In the genomic region with DNA sequence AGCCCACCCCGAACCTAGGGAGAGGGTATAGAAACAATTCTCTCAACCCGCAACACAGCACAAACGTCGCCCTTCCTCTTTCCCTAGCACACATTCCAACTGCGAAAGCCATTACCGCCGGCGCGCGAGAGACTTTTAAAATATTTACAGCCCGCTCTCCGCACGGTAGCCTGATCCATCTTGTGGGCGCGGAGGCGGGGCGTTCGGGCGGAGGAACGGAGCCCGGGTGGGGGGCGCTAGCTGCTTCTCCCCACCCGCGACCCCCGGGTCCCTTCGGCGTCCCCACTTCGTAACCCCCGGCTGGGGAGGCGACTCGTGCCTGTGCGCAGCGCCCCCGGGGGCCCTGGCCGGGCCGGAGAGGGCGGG, we compare ENCODE assay signal across 8 mouse cellular contexts. TPM values are rescaled to one million over a fixed set of nuclear protein-coding genes. Genes with fewer than 3 reads are reported as not detected.
DNase-seq lines count a peak whose midpoint lies in the region; ATAC-seq and TF ChIP-seq lines count a peak whose summit lies in the region.

No protein-coding gene starts in this region.

- peak overlapping the region; percentile 78 for H3K9ac ChIP-seq in limb, embryonic 11.5 days (ENCODE audit: low read length)

- peak overlapping the region; percentile 42 for H3K4me2 ChIP-seq in limb, embryonic 11.5 days (ENCODE audit: low read depth, severe bottlenecking)

- 2% methylated on average over 32 of the region's 37 CpGs for WGBS in cerebellum, adult 2 months
- WGBS in spleen, adult 2 months = 7% methylated on average over 34 of the region's 37 CpGs
- WGBS in limb, embryonic 11.5 days = 2% methylated on average over 29 of the region's 37 CpGs
- WGBS in small intestine, adult 2 months = 2% methylated on average over 28 of the region's 37 CpGs

- peak overlapping the region; percentile 59 for H3K4me3 ChIP-seq in cerebellum, adult 2 months (replicated peaks; ENCODE audit: insufficient read depth, low read depth, low read length)
- peak overlapping the region; percentile 45; the same call in 1 of the 2 replicates for H3K4me3 ChIP-seq in spleen, adult 2 months (ENCODE audit: extremely low read depth, insufficient read depth, insufficient read length)
- peak overlapping the region; percentile 56 for H3K4me3 ChIP-seq in limb, embryonic 11.5 days (ENCODE audit: low read depth, low read length)
- peak overlapping the region; percentile 71 for H3K4me3 ChIP-seq in small intestine, adult 2 months (ENCODE audit: low read depth, low read length)

- no peak overlapping the region for H3K27ac ChIP-seq in cerebellum, adult 2 months (ENCODE audit: insufficient read depth, low read length)
- H3K27ac ChIP-seq in spleen, adult 2 months (ENCODE audit: insufficient read depth, low read length) = no peak overlapping the region
- peak overlapping the region; percentile 92 for H3K27ac ChIP-seq in limb, embryonic 11.5 days (replicated peaks; ENCODE audit: low read depth, low read length)
- H3K27ac ChIP-seq in small intestine, adult 2 months (ENCODE audit: insufficient read depth, low read depth, low read length) = no peak overlapping the region

- TF ChIP-seq POLR2A in cerebellum, adult 2 months (IDR thresholded peaks at IDR 0.05; ENCODE audit: borderline replicate concordance, insufficient read depth, low read length) = no peak
- no peak for TF ChIP-seq POLR2A in spleen, adult 2 months (IDR thresholded peaks at IDR 0.05; ENCODE audit: low read depth, low read length)
- no peak for TF ChIP-seq POLR2A in small intestine, adult 2 months (IDR thresholded peaks at IDR 0.05; ENCODE audit: low read depth, low read length)

- ATAC-seq in limb, embryonic 11.5 days (ENCODE audit: insufficient number of reproducible peaks, low FRiP score, low TSS enrichment, low read depth) = no peak

- no peaks in the 10 kb centered on the region for H3K9me3 ChIP-seq in limb, embryonic 11.5 days (ENCODE audit: control insufficient read depth, low read length)

- no peaks in the 10 kb centered on the region for H3K4me1 ChIP-seq in cerebellum, adult 2 months (ENCODE audit: control insufficient read depth, insufficient read depth, low read length)
- peaks cover 19% of the 10 kb centered on the region; the same call in 1 of the 2 replicates for H3K4me1 ChIP-seq in spleen, adult 2 months (ENCODE audit: control insufficient read depth, insufficient read depth, insufficient read length)
- H3K4me1 ChIP-seq in limb, embryonic 11.5 days (ENCODE audit: control insufficient read depth, insufficient read depth, low read length) = peaks cover 28% of the 10 kb centered on the region
- H3K4me1 ChIP-seq in small intestine, adult 2 months (ENCODE audit: control insufficient read depth, insufficient read depth, insufficient read length, low read length) = peaks cover 15% of the 10 kb centered on the region

- DNase-seq in cerebellum, adult 2 months = no peak
- DNase-seq in cerebellum, adult 18-20 months = no peak
- DNase-seq in spleen, adult 2 months (ENCODE audit: low read depth in 1 of 2, low spot score in 2 of 2) = no peak
- DNase-seq in spleen, adult 12 weeks (ENCODE audit: low spot score) = no peak
- DNase-seq in limb, embryonic 11.5 days (ENCODE audit: low spot score) = no peak
- no peak for DNase-seq in cerebellum, adult 11 months
- DNase-seq in spleen, postnatal 4 days (ENCODE audit: low spot score in 2 of 2) = no peak

- H3K36me3 ChIP-seq in spleen, adult 2 months (ENCODE audit: control insufficient read depth, insufficient read depth, low read length) = no peaks in the 10 kb centered on the region
- no peaks in the 10 kb centered on the region for H3K36me3 ChIP-seq in limb, embryonic 11.5 days (ENCODE audit: control insufficient read depth, insufficient read depth, low read length)
- no peaks in the 10 kb centered on the region for H3K36me3 ChIP-seq in small intestine, adult 2 months (ENCODE audit: control insufficient read depth, insufficient read depth, low read length)

- no peak for TF ChIP-seq CTCF in cerebellum, adult 2 months (IDR thresholded peaks at IDR 0.05; ENCODE audit: borderline replicate concordance, insufficient read depth, low read depth, low read length)
- no peak for TF ChIP-seq CTCF in spleen, adult 2 months (IDR thresholded peaks at IDR 0.05; ENCODE audit: extremely low read depth, insufficient read depth, insufficient read length, insufficient replicate concordance)
- TF ChIP-seq CTCF in small intestine, adult 2 months (IDR thresholded peaks at IDR 0.05; ENCODE audit: extremely low read depth, insufficient read length, insufficient replicate concordance, low read depth, low read length) = no peak

- H3K27me3 ChIP-seq in cerebellum, adult 2 months (ENCODE audit: control insufficient read depth, insufficient read depth, low read length) = no peaks in the 10 kb centered on the region; the same call in 1 of the 2 replicates
- H3K27me3 ChIP-seq in spleen, adult 2 months (ENCODE audit: control insufficient read depth, insufficient read depth, low read length) = 0 out of 2 replicates have a peak, but pooled peaks cover 2% of the 10 kb centered on the region
- peaks cover 70% of the 10 kb centered on the region for H3K27me3 ChIP-seq in limb, embryonic 11.5 days (ENCODE audit: control insufficient read depth, insufficient read depth, low read length)
- peaks cover 9% of the 10 kb centered on the region; the same call in 1 of the 2 replicates for H3K27me3 ChIP-seq in small intestine, adult 2 months (ENCODE audit: control insufficient read depth, insufficient read depth, low read length)

RNA-seq across cellular contexts. Expression of gene Bcor, which starts 32.4 kb away (rescaled TPM):
- 12.2 and 12.9 TPM in 2 replicates for polyA plus RNA-seq in cerebellum, adult 2 months (2012; rRNA removed)
- 12.8 and 15.6 TPM in 2 replicates for polyA plus RNA-seq in spleen, adult 2 months (2012; rRNA removed)
- 26.6 and 30.5 TPM in 2 replicates for polyA plus RNA-seq in limb, embryonic 11.5 days (2014; fragmentation: Nextera tagmentation; extraction: Ambion mirVana)
- 4.5 and 5.5 TPM in 2 replicates for polyA plus RNA-seq in small intestine, adult 2 months (2012; rRNA removed)
